Mouse (Mus musculus): Measurements from ENCODE around the gene Prok2. TPM values are rescaled to one million over a fixed set of nuclear protein-coding genes. Genes with fewer than 3 reads are reported as not detected.

Gene Prok2
- polyA plus RNA-seq, 1 experiment from 2014 or later = not detected

DNA sequence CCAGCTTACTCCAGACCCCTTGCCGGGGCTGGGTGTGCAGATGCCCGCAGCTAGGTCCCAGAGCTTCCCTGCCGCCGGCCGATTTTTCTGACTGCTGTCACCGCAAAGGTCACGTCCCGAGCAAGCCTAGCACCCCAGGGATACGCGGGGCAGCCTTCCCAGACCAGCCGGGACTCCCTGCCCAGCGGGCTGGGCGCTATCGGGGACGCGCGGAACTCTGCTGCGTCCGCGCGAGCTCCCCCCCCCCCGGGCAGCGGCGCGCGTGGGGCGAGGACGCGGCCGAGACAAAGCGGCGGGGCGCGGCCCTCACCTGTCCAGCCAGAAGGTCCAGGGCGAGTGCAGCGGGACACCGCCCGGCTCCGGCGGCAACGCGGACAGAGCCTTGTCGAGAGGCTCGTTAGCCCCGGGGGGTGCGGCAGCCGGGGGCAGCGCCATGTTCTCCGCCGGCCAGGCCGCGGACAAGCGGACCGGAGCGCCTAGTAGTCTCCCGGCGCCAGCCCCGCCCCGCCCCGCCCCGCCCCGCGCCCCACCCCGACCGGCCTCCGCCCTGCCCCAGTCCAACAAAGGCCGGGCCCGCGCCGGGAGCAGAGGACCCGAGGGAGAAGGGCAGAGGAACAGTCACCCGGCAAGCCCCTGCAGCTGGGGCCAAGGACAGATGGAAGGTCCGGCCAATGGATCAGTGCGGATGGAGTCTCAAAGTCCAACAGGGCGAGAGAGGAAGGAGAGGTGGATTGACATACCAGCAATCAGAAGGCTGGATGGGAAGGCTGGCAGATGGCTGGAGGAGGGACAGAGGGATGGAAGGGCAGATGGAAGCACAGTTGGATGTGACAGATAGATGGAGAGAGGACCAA, 59.6 kb downstream of the Prok2 start, which contains the start of the genes Eif4e3 and Gm20696:
Eif4e3 (minus strand) TSS at position 454 of the 854 bp plus-strand sequence.
Gm20696 (minus strand) TSS at position 480 of the 854 bp plus-strand sequence.
- Histone ChIP-seq H3K27me3 (ENCODE audit: control insufficient read depth, insufficient read depth, low read length) (peaks cover 3% of the 10 kb centered on the region), H3K9ac (ENCODE audit: low read depth, low read length) (peak within 1 kb of the TSS; percentile 88), H3K9me3 (ENCODE audit: control insufficient read depth, low read length) (no peaks in the 10 kb centered on the region), H3K4me3 (ENCODE audit: low read depth, low read length) (peak within 1 kb of the TSS; percentile 74), H3K4me1 (replicated peaks; ENCODE audit: control insufficient read depth, insufficient read depth, low read length) (peaks cover 14% of the 10 kb centered on the region), H3K27ac (ENCODE audit: low read depth, low read length) (peak within 1 kb of the TSS; percentile 88), H3K4me2 (replicated peaks; ENCODE audit: low read depth, low read length) (peak within 1 kb of the TSS; percentile 91), H3K36me3 (ENCODE audit: control insufficient read depth, insufficient read depth, low read length) (no peaks in the 10 kb centered on the region)
- WGBS = under 1% methylated on average over 56 of the region's 75 CpGs
- ATAC-seq (ENCODE audit: low FRiP score) (peak; percentile 83), DNase-seq (ENCODE audit: low spot score) (peak; percentile 77)

- peak overlapping the region; percentile 74 for H3K4me3 ChIP-seq (ENCODE audit: low read depth, low read length)
- 34% methylated on average over 16 of the region's 16 CpGs for WGBS
- peak overlapping the region; percentile 88 for H3K9ac ChIP-seq (ENCODE audit: low read depth, low read length)
- DNase-seq (ENCODE audit: low spot score) (no peak), ATAC-seq (ENCODE audit: low FRiP score) (no peak)
- peak overlapping the region; percentile 88; the same call in 1 of the 2 replicates for H3K27ac ChIP-seq (ENCODE audit: low read depth, low read length)
- H3K9me3 ChIP-seq (ENCODE audit: control insufficient read depth, low read length) = no peaks in the 10 kb centered on the region
- H3K27me3 ChIP-seq (ENCODE audit: control insufficient read depth, insufficient read depth, low read length) = peaks cover 3% of the 10 kb centered on the region
- H3K4me2 ChIP-seq (replicated peaks; ENCODE audit: low read depth, low read length) = peak overlapping the region; percentile 91
- no peaks in the 10 kb centered on the region for H3K36me3 ChIP-seq (ENCODE audit: control insufficient read depth, insufficient read depth, low read length)
- H3K4me1 ChIP-seq (replicated peaks; ENCODE audit: control insufficient read depth, insufficient read depth, low read length) = peaks cover 14% of the 10 kb centered on the region
These were observed 60.5 kb downstream of the Prok2 start for GRCm38 (mm10) chr6:99665457-99666317.

GRCm38 (mm10) chr6:99663232-99663631, 63.0 kb downstream of the Prok2 start:
- H3K9me3 ChIP-seq (ENCODE audit: control insufficient read depth, low read length) = no peaks in the 10 kb centered on the region
- DNase-seq (ENCODE audit: low spot score) = no peak
- H3K27me3 ChIP-seq (ENCODE audit: control insufficient read depth, insufficient read depth, low read length) = peaks cover 2% of the 10 kb centered on the region
- no peak overlapping the region for H3K4me3 ChIP-seq (ENCODE audit: low read depth, low read length)
- H3K4me1 ChIP-seq (replicated peaks; ENCODE audit: control insufficient read depth, insufficient read depth, low read length) = peaks cover 3% of the 10 kb centered on the region; the same call in 1 of the 2 replicates
- no peaks in the 10 kb centered on the region for H3K36me3 ChIP-seq (ENCODE audit: control insufficient read depth, insufficient read depth, low read length)
- no peak overlapping the region for H3K9ac ChIP-seq (ENCODE audit: low read depth, low read length)
- no peak overlapping the region for H3K4me2 ChIP-seq (replicated peaks; ENCODE audit: low read depth, low read length)
- WGBS = 75% methylated on average over 8 of the region's 8 CpGs
- no peak overlapping the region for H3K27ac ChIP-seq (ENCODE audit: low read depth, low read length)
- no peak for ATAC-seq (ENCODE audit: low FRiP score)

Other genes starting within 250 kb of the Prok2 start
- gene Foxp1, start 203.7 kb downstream of the Prok2 start, polyA plus RNA-seq (2014; fragmentation: Nextera tagmentation; extraction: Ambion mirVana) = 81.5 and 91.9 TPM in 2 replicates
- 15.1 and 16.3 TPM in 2 replicates for gene Eif4e3, start 59.6 kb downstream of the Prok2 start, polyA plus RNA-seq (2014; fragmentation: Nextera tagmentation; extraction: Ambion mirVana)
- 3.2 and 6.0 TPM in 2 replicates for gene Gm20696, start 59.6 kb downstream of the Prok2 start, polyA plus RNA-seq (2014; fragmentation: Nextera tagmentation; extraction: Ambion mirVana)
- 2.5 and 3.7 TPM in 2 replicates for gene Gpr27, start 33.7 kb downstream of the Prok2 start, polyA plus RNA-seq (2014; fragmentation: Nextera tagmentation; extraction: Ambion mirVana)